Mouse (Mus musculus) CH12F3 (cell line): ENCODE measurements around the gene Bahcc1.

Experiments used
- in situ Hi-C: fragments of 300-500 bp; cut with MboI; formaldehyde crosslinking; loops from 2 replicates; pipeline ENCODE4 v1.14.3; 2020; ENCODE audit warnings: low sequenced_read_pairs

Gene Bahcc1

GRCm38 (mm10) chr11:120259792-120260768 lies 27.3 kb downstream of the Bahcc1 start:
- in situ Hi-C loops, result no loop called here

DNA sequence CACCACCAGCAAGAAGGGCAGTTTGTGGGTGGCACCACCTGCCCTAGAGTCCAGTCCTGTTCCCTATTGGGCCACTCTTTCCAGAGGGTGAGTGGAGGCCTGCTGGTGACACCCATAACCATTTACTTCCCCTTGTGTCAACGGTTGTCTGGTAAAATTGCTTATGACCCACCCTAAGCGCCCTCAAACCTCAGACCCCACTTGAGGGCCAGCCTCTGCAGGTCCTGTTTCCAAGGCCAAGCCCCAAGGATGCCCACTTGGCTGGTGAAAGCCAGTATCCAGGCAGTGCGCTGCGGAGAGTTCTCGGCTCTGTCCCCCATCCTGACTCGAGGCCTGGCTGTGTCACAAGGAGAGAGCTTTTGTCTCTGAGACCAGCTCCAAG lies 28.0 kb downstream of the Bahcc1 start:
- in situ Hi-C loops, result no loop called here

DNA sequence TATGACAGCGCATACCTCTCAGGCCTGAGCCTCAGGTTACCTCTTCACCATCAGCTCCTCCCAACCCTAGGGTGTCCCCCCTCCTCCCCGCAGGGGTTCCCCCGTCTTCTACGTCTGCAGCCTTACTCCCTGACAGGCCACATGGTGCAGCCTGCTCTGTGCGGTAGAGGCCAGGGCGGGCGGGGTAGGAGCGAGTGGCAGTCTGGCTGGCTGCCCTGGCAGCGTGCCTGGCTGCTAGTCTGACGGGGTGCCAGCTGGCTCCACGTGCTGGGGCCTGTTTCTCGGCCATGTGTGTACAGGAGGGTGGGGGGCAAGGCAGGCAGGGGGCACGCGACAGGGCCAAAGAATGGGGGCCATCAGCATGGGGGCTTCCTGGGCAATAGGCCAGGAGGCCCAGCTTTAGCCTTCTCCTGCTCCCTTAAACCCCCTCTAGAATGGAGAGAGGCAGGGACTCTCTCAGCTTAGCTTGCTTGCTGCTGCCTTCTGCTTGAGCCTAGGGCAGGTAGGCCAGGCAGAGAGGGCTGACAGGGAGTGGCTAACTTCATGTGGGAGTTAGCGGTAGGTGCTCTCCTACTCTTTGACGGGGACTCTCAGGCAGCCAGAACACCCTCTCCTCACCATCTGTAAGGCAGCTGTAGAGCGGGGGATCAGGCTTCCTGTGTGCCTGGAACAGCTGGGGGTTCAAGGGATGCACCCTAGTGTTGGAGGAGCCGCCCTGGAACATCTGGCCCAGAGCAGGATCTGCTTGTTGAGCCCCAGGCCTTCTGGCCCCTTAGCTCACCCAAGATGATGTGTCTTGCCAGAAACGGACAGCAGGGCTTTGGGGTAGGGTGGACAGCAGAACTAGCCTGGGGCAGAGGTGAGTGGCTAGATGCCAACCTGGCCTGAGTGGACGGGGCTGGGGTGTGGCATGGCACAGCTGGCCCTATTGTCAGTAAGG lies 28.9 kb downstream of the Bahcc1 start:
- in situ Hi-C loops, result no loop called here

DNA sequence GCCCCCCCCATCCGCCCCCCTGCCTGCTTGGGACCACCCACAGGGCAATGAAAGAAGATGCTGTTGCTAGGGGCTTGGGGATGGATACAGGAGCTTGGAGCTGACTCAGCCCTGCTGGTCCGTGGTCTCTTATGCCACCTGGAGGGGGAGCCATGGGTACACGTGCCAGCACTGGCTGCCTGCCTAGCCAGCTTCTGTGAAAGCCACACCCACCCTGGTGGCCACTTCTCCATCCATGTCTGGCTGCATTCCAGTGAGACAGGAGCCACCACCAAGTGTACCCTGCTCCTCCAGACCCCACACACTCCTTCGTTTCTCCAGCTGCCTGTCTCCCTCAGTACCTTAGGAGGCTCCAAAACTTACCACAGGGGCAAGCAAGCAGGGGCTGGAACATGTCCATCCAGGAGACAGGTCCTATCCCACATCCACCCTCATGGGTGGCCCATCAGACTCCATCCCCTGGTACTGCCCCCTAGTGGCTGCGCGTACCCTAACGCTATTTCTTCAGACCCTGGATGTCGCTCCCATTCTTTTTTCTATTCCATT lies 29.7 kb downstream of the Bahcc1 start:
- in situ Hi-C loops, result no loop called here

GRCm38 (mm10) chr11:120263176-120263575 lies 30.4 kb downstream of the Bahcc1 start:
- in situ Hi-C loops, result no loop called here

DNA sequence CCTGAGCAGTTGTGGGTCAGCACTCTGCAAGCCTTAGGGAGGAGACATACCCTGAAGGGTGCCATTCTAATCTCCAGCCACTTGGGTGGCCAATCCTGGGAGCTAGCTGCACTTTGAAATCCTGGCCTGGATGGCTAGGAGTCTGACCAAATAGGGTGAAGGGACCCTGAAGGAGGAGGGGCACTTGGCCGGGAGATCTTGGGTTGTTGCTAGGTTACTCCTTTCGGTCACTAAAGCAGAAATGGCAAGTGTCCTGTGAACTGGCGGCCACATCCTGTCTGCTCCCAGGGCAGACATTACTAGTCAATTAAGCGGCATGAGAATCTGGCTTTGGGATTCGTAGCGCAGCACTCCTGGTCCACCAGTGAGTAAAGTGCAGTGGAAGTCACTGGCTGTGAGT lies 31.3 kb downstream of the Bahcc1 start:
- in situ Hi-C loops, result no loop called here

DNA sequence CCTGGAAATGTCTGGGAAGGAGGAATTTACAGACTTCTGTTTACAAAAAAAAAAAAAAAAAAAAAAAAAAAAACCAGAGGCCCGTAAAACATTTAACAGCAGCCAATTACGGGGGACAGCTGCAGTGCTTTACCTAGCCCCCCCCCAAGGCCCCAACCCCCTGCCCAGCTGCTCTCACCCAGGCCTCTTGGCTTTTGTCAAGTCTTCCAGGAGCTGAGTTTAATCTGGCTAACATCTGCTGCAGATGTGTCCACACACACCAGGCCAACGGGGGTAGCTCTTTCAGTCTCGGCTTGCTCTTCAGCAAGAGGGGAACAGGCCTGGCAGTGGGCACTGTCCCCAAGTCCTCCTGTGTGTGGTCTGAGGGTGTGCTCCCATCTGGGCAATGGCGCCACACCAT lies 32.7 kb downstream of the Bahcc1 start:
- in situ Hi-C loops, result no loop called here

DNA sequence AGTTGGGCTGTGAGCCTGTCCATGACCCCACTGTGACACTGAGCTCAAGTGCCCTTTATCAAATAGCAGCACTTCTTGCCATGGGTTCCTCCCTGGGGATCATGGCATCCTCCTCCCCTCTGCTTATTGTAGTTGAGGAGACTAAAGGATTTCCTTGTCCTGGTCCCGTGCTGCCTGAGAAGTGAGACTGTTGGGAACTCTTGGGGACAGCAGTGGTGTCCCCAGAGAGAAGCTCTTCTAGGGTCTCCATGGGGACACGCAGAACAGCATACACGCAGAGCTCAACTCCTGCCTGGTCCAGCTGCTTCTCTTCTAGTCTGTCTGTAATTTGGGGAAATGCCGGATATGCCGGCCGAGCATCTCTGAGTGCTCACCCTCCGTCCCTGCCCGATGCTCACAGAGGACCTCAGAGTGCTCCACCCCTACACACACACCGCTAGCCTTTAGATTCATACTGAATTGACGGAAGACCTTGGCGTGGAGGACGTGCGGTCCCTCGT lies 33.6 kb downstream of the Bahcc1 start:
- in situ Hi-C loops, result no loop called here

- in situ Hi-C loops, result no loop called here
Observed at GRCm38 (mm10) chr11:120267274-120267673, 34.5 kb downstream of the Bahcc1 start.

DNA sequence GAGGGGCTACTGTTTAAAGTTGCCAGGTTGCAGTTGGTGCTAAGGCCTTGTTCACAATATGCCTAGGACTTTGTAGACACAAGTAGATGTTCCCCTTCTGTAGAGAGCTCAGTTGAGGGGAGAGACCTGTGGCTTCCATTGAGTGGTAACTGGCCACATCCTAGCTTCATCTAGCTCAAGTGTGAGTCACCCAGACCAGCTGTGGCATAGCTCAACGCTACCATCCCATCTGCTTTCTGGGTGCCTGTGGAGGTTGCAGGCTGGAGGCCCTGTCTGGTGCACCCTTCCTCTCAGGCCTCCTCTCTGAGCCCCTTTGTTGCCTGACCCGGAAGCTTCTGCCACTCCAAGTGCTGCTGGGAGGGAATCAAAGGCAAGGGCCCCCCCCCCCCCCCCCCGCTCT lies 34.9 kb downstream of the Bahcc1 start:
- in situ Hi-C loops, result no loop called here

- in situ Hi-C loops, result no loop called here
Observed at GRCm38 (mm10) chr11:120268195-120268967, 35.6 kb downstream of the Bahcc1 start.

DNA sequence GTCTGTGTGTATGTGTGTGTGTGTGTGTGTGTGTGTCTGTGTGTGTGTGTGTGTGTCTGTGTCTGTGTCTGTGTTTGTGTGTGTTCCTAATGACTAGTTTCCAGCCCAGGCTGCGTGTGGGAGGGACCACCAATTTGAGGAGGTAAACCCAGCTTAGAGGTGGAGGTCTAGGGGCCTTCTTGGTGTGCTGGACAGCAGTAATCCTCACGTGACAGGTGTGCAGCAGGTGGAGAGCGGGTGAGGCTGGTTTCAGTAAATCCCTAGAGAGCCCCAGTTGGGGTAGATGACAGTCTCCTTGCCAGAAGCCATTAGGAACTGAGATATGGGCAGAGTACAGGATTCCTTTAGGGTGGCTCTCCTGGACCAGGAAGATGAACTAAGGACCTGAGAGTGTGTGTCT lies 36.3 kb downstream of the Bahcc1 start:
- in situ Hi-C loops, result no loop called here

GRCm38 (mm10) chr11:120269498-120270104 lies 36.9 kb downstream of the Bahcc1 start:
- in situ Hi-C loops, result no loop called here

DNA sequence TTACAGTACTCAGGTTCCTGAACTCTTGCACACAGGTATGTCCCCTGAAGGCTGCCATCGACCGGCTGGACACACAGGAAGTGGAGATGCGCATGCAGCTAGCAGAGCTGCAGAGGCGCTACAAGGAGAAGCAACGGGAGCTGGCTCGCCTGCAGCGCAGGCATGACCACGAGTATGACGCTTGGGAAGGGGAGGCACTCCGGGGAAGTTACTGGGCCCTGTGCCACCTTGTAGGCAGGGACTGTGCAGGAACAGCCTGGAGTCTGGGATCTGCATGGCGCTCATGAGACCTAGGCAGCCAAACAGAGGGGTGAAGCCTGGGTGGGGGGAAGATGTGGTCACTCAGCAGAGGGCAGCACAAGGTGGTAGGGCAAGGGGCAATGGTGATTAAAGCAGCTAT lies 46.6 kb downstream of the Bahcc1 start:
- in situ Hi-C loops, result no loop called here

GRCm38 (mm10) chr11:120280281-120280773 lies 47.6 kb downstream of the Bahcc1 start:
- in situ Hi-C loops, result no loop called here

- in situ Hi-C loops, result no loop called here
Observed at GRCm38 (mm10) chr11:120280774-120281173, 48.0 kb downstream of the Bahcc1 start.

- in situ Hi-C loops, result no loop called here
Observed at GRCm38 (mm10) chr11:120281197-120281596, 48.5 kb downstream of the Bahcc1 start.

DNA sequence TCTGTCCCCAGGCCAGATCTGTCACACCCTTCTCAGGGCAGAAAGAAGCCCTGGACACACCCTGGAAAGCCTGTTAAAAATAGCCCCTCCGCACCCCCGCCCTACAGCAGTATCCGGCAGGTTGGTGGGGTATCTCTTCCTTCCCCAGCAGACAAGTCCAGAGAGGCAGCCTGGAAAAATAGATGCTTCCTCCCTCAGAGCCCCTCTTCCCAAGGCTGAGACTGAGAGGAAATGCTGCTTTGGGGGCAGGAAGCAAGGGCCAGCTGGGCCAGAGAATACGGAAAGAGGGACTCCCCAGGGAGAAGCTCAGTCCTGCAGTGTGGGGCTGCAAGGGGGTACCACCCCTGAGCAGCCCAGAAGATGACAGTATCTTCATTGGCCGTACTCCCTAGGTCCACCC lies 50.8 kb downstream of the Bahcc1 start:
- in situ Hi-C loops, result no loop called here

- in situ Hi-C loops, result no loop called here
Observed at GRCm38 (mm10) chr11:120289644-120290043, 56.9 kb downstream of the Bahcc1 start.

GRCm38 (mm10) chr11:120290266-120290665 lies 57.5 kb downstream of the Bahcc1 start:
- in situ Hi-C loops, result no loop called here
